Mouse (Mus musculus) spleen, adult 2 months (tissue): ENCODE measurements around the gene Hnrnpk.

Experiments used
- CTCF ChIP-seq: fragments of 200-500 bp; IDR thresholded peaks from 2 replicates; pipeline ENCODE4 v1.5.1; 2011; ENCODE audit warnings: mild to moderate bottlenecking, inconsistent platforms; ENCODE audit not compliant: insufficient read depth, insufficient read length, insufficient replicate concordance; ENCODE audit errors: extremely low read depth
- POLR2A ChIP-seq: fragments of 200-500 bp; IDR thresholded peaks from 2 replicates; pipeline ENCODE4 v1.6.1; 2011; ENCODE audit warnings: low read depth, low read length, inconsistent platforms

GRCm38 (mm10) chr13:58372278-58373152 lies 30.6 kb downstream of the Hnrnpk start:
- TF ChIP-seq POLR2A (no peak), CTCF (no peak)
